Mouse (Mus musculus) layer of hippocampus, adult 2 months (tissue): ENCODE results near the gene Iqsec1. TPM values are rescaled to one million over a fixed set of nuclear protein-coding genes. Genes with fewer than 3 reads are reported as not detected.
"Not testable (repeated sequence)": the region's sequence is repeated elsewhere in the genome, so short reads cannot be mapped to it uniquely, and the experiment has no call there.

Experiments used
- DNase-seq, 2 experiments: peaks; one replicate each; pipeline ENCODE4 v3.0.0; 2022; ENCODE audit warnings: low spot score in 2 of 2
- H3K27ac ChIP-seq: fragments of 200-600 bp; 2 replicates; pipeline ENCODE4 v1.8.1; 2022
- H3K4me3 ChIP-seq: fragments of 200-600 bp; 2 replicates; pipeline ENCODE4 v1.8.1; 2022; ENCODE audit warnings: mild to moderate bottlenecking
- CTCF ChIP-seq: fragments of 200-600 bp; conservative IDR thresholded peaks from 2 replicates; pipeline ENCODE4 v1.8.1; 2022; ENCODE audit warnings: antibody characterized with exemption, mild to moderate bottlenecking, moderate library complexity
- total RNA-seq, 2 experiments: library from RNA; stranded (reverse); gene quantifications; 2 replicates each; pipeline ENCODE4 v1.2.3; 2021

Gene Iqsec1
- total RNA-seq, 2 experiments from 2014 or later, result 250 to 270 TPM

- H3K27ac ChIP-seq, H3K4me3 ChIP-seq, DNase-seq: not testable (repeated sequence)
- peak; percentile 59 for TF ChIP-seq CTCF
Observed at GRCm38 (mm10) chr6:90632526-90632925, 356.0 kb downstream of the Iqsec1 start.

GRCm38 (mm10) chr6:90630427-90630826 is 358.1 kb downstream of the Iqsec1 start:
- no peak for TF ChIP-seq CTCF
- Histone ChIP-seq H3K4me3 (no peak overlapping the region), H3K27ac (no peak overlapping the region)
- no peak for DNase-seq

GRCm38 (mm10) chr6:90629506-90629905 is 359.0 kb downstream of the Iqsec1 start:
- Histone ChIP-seq H3K4me3 (no peak overlapping the region), H3K27ac (no peak overlapping the region)
- TF ChIP-seq CTCF, result no peak
- no peak for DNase-seq

- Histone ChIP-seq H3K4me3 (no peak overlapping the region), H3K27ac (no peak overlapping the region)
- no peak for DNase-seq
- TF ChIP-seq CTCF, result no peak
Observed at GRCm38 (mm10) chr6:90627556-90627955, 360.9 kb downstream of the Iqsec1 start.

GRCm38 (mm10) chr6:90625207-90625994 is 363.1 kb downstream of the Iqsec1 start:
- H3K4me3 ChIP-seq, result no peak overlapping the region
- peak; percentile 42 for TF ChIP-seq CTCF
- H3K27ac ChIP-seq, result no peak overlapping the region
- no peak for DNase-seq

GRCm38 (mm10) chr6:90624733-90625132 is 363.8 kb downstream of the Iqsec1 start:
- no peak for TF ChIP-seq CTCF
- DNase-seq, result no peak
- Histone ChIP-seq H3K4me3 (no peak overlapping the region), H3K27ac (no peak overlapping the region)

- no peak overlapping the region for H3K27ac ChIP-seq
- no peak overlapping the region for H3K4me3 ChIP-seq
- no peak for TF ChIP-seq CTCF
- no peak for DNase-seq
Observed at GRCm38 (mm10) chr6:90624184-90624583, 364.3 kb downstream of the Iqsec1 start.

GRCm38 (mm10) chr6:90623456-90623836 is 365.0 kb downstream of the Iqsec1 start:
- Histone ChIP-seq H3K4me3 (no peak overlapping the region), H3K27ac (no peak overlapping the region)
- DNase-seq, result no peak
- TF ChIP-seq CTCF, result no peak

GRCm38 (mm10) chr6:90622758-90623455 is 365.6 kb downstream of the Iqsec1 start:
- no peak overlapping the region for H3K27ac ChIP-seq
- H3K4me3 ChIP-seq, result no peak overlapping the region
- no peak for TF ChIP-seq CTCF
- DNase-seq, result no peak

- no peak for DNase-seq
- TF ChIP-seq CTCF, result no peak
- no peak overlapping the region for H3K27ac ChIP-seq
- no peak overlapping the region for H3K4me3 ChIP-seq
Observed at GRCm38 (mm10) chr6:90621584-90621890, 366.9 kb downstream of the Iqsec1 start.

- no peak overlapping the region for H3K4me3 ChIP-seq
- DNase-seq, result no peak
- TF ChIP-seq CTCF, result no peak
- H3K27ac ChIP-seq, result no peak overlapping the region
Observed at GRCm38 (mm10) chr6:90620791-90621583, 367.5 kb downstream of the Iqsec1 start.

GRCm38 (mm10) chr6:90619936-90620335 is 368.5 kb downstream of the Iqsec1 start:
- Histone ChIP-seq H3K4me3 (no peak overlapping the region), H3K27ac (no peak overlapping the region)
- no peak for DNase-seq
- no peak for TF ChIP-seq CTCF
